Mouse (Mus musculus) heart, adult 2 months (tissue): Measurements from ENCODE around the gene Rras2. TPM values are rescaled to one million over a fixed set of nuclear protein-coding genes. Genes with fewer than 3 reads are reported as not detected.

Source experiments
- DNase-seq, 2 experiments: peaks; one replicate each; pipeline ENCODE4 v3.0.0; 2021
- H3K27ac ChIP-seq: fragments of 200-600 bp; 2 replicates; pipeline ENCODE4 v1.8.1; 2022
- H3K27me3 ChIP-seq: fragments of 200-500 bp; 2 replicates; pipeline ENCODE4 v1.6.1; 2012; ENCODE audit warnings: mild to moderate bottlenecking, low read length, inconsistent platforms, mixed read lengths; ENCODE audit not compliant: control insufficient read depth, insufficient read depth
- H3K36me3 ChIP-seq: fragments of 200-500 bp; 2 replicates; pipeline ENCODE4 v1.6.1; 2012; ENCODE audit warnings: low read length, inconsistent platforms; ENCODE audit not compliant: control insufficient read depth, insufficient read depth
- H3K4me1 ChIP-seq: fragments of 200-500 bp; 2 replicates; pipeline ENCODE4 v1.6.1; 2011; ENCODE audit warnings: low read length; ENCODE audit not compliant: control insufficient read depth, insufficient read depth
- H3K4me3 ChIP-seq: fragments of 200-600 bp; 2 replicates; pipeline ENCODE4 v1.8.1; 2022
- H3K79me2 ChIP-seq: fragments of 200-500 bp; replicated peaks from 2 replicates; pipeline ENCODE4 v1.6.1; 2012; ENCODE audit warnings: mild to moderate bottlenecking, inconsistent platforms, low read length, moderate library complexity, mixed read lengths; ENCODE audit not compliant: control insufficient read depth, insufficient read depth
- H3K9ac ChIP-seq: fragments of 200-500 bp; 2 replicates; pipeline ENCODE4 v1.6.1; 2012; ENCODE audit warnings: low read depth, mild to moderate bottlenecking, control low read depth, inconsistent platforms, low read length, mixed read lengths
- CTCF ChIP-seq: fragments of 200-600 bp; IDR thresholded peaks from 2 replicates; pipeline ENCODE4 v1.8.1; 2022; ENCODE audit warnings: antibody characterized with exemption, mild to moderate bottlenecking, moderate library complexity
- EP300 ChIP-seq: fragments of 200-500 bp; IDR thresholded peaks from 2 replicates; pipeline ENCODE4 v1.6.1; 2011; ENCODE audit warnings: low read depth, low read length, control low read depth; ENCODE audit not compliant: insufficient read depth
- POLR2A ChIP-seq: fragments of 200-500 bp; IDR thresholded peaks from 2 replicates; pipeline ENCODE4 v1.6.1; 2011; ENCODE audit warnings: mild to moderate bottlenecking, low read depth, low read length, control low read depth; ENCODE audit not compliant: insufficient read depth
- WGBS: fragments of 180-500 bp; shearing (Covaris S2); methylation state at CpG from one replicate; pipeline ENCODE4 v1.1.7; 2018; 5-methylcytosine and 5-hydroxymethylcytosine counted together
- intact Hi-C: fragments of 180-260 bp; cut with DNase I; formaldehyde crosslinking; loops from one replicate; pipeline ENCODE4 v1.15.1; 2025
- polyA plus RNA-seq: library from polyadenylated mRNA; depleted of rRNA; stranded (reverse); fragments of >200 nt; gene quantifications from 2 replicates; pipeline ENCODE4 v1.2.3, GENCODE M21; 2012
- total RNA-seq, 2 experiments: library from RNA; stranded (reverse); gene quantifications; 2 replicates each; pipeline ENCODE4 v1.2.3; 2021

The Rras2 gene
- total and polyA plus RNA-seq, 3 experiments = 17.5 to 52.0 (median 48.5) TPM

DNA sequence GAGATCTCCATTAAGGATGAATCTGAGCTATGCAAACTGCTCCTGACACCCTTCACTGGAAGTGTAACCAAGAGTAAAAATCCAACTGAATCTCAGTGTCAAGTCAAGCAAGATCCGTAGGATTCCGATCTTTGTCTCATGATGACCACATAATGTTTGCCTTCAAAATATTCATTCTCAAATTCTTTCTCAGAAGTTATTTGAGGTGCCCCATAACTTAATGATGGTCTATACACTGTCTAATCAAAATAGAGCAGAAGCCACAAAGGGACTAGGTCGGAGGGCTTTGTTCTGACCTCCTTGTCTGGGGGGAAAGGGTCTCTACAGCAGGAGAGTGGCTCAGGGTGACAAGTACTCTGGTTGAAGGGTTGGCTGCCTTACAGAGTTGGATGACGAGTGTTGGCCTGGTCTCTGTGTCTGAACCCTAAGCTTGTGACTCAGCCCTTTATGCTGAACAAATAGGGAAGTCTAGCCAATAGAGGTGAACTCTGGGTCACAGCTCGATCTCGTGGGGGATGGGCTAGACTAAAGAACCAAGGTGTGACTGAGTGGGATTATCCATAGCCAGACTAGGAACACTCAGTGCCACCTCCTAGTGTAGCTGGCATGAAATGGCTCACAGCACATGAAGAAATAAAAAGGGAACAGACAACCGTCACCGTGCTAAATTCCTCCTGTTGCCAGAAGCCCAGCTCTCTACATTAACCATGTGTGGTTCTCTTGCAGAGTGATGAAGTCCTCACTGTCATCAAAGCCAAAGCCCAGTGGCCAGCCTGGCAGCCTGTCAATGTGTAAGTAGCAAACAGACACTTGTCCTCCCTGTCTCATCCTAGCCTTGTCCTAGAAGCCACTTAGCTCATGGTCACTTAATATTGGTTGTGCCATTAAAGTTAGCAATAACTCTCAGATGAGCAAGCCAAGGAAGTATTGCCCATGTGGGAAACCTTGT is 101.3 kb downstream of the Rras2 start:
- Histone ChIP-seq H3K27ac (no peak overlapping the region), H3K9ac (no peak overlapping the region), H3K36me3 (no peaks in the 10 kb centered on the region), H3K27me3 (no peaks in the 10 kb centered on the region), H3K79me2 (no peaks in the 10 kb centered on the region), H3K4me1 (peaks cover 4% of the 10 kb centered on the region; the same call in 1 of the 2 replicates), H3K4me3 (no peak overlapping the region)
- intact Hi-C loops = no loop called here
- DNase-seq = peak in 1 of 2 experiments; percentile 27
- WGBS = 57% methylated on average over 8 of the region's 8 CpGs
- TF ChIP-seq CTCF (no peak), POLR2A (no peak), EP300 (no peak)

DNA sequence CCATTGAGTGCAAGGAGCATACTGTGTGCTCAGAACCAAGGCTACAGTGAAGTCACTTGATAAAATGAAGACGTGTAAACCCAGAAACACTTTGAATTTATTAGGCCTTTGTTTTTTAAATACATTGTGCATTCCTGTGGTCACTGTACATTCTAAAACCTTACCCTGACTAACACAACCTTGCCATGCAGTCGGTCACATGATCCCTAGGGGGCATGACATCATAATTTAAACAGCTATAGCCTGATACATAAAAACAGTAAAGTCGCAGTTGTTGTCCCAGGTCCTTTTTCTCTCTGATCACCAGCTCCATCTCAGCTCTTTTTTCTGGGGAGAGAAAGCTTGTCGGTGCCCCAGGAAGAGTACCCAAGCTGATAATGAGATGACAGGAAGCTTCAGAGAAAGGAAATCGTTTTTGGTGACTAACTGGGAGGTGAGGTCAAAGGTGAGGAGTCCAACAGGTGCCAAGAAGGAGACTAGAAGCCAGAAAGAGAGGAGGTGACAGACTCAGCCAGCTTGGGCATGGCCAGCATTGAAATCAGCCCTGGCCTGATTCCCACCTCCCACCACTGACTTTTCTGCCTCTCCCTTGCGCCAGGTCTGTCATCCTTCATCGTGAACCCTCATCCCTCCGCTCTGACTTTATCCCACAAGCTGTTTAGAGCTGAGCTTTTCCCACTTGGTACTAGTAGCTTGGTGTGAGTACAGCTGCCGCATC is 105.7 kb downstream of the Rras2 start:
- Histone ChIP-seq H3K36me3 (no peaks in the 10 kb centered on the region), H3K4me3 (no peak overlapping the region), H3K27me3 (no peaks in the 10 kb centered on the region), H3K4me1 (peaks cover 3% of the 10 kb centered on the region; the same call in 1 of the 2 replicates), H3K27ac (no peak overlapping the region), H3K79me2 (no peaks in the 10 kb centered on the region), H3K9ac (no peak overlapping the region)
- intact Hi-C loops = no loop called here
- DNase-seq = no peak
- 60% methylated on average over 9 of the region's 9 CpGs for WGBS
- TF ChIP-seq EP300 (no peak), CTCF (no peak), POLR2A (no peak)

- Histone ChIP-seq H3K4me1 (peaks cover 5% of the 10 kb centered on the region), H3K4me3 (no peak overlapping the region), H3K27me3 (no peaks in the 10 kb centered on the region), H3K9ac (no peak overlapping the region), H3K79me2 (no peaks in the 10 kb centered on the region), H3K36me3 (no peaks in the 10 kb centered on the region), H3K27ac (no peak overlapping the region)
- DNase-seq = peak; percentile 21 to 37
- TF ChIP-seq CTCF (peak; percentile 66), POLR2A (no peak)
- WGBS = 75% methylated on average over 5 of the region's 5 CpGs
- intact Hi-C loops = loop anchor here (5.0 kb wide), 1 partner anchor 235 kb away; no protein-coding TSS in a partner anchor
Observed at GRCm38 (mm10) chr7:114007565-114007964, 110.0 kb downstream of the Rras2 start.

- H3K4me1 ChIP-seq = peaks cover 5% of the 10 kb centered on the region
- intact Hi-C loops = loop anchor here (5.0 kb wide), 1 partner anchor 234 kb away; no protein-coding TSS in a partner anchor
- TF ChIP-seq POLR2A = no peak
- TF ChIP-seq CTCF = no peak
- no peak for TF ChIP-seq EP300
- no peak overlapping the region for H3K9ac ChIP-seq
- no peak overlapping the region for H3K27ac ChIP-seq
- no peaks in the 10 kb centered on the region for H3K27me3 ChIP-seq
- H3K79me2 ChIP-seq = no peaks in the 10 kb centered on the region
- 47% methylated on average over 8 of the region's 8 CpGs for WGBS
- no peaks in the 10 kb centered on the region for H3K36me3 ChIP-seq
- no peak overlapping the region for H3K4me3 ChIP-seq
- peak in 1 of 2 experiments; percentile 24 for DNase-seq
Observed at GRCm38 (mm10) chr7:114006456-114006855, 111.1 kb downstream of the Rras2 start.

DNA sequence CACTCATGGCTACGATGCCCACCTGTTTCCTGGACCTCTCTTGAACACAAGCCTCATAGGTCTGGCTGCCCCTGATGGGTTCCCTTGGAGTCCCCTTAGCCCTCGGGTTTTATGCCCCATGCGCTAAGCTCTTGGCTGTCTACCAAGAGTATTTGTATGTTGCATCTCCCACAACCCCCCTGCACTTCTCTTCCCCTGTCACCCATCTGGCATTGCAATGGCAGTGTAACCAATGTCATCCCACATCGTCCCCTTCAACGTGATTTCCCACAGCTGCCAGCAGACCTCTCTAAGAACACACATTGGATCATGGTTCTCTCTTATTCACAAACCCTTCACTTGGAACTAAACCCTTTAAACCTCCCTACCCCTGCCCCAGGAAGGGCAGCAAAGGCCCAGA is 112.1 kb downstream of the Rras2 start:
- H3K27me3 ChIP-seq = no peaks in the 10 kb centered on the region
- no peak overlapping the region for H3K9ac ChIP-seq
- H3K36me3 ChIP-seq = no peaks in the 10 kb centered on the region

More for the DNA sequence above, 112.1 kb downstream of the Rras2 start:
- WGBS = 80% methylated on average over 5 of the region's 5 CpGs
- H3K4me3 ChIP-seq = no peak overlapping the region
- H3K79me2 ChIP-seq = no peaks in the 10 kb centered on the region
- peaks cover 5% of the 10 kb centered on the region for H3K4me1 ChIP-seq
- TF ChIP-seq POLR2A = no peak
- no peak for TF ChIP-seq EP300
- TF ChIP-seq CTCF = no peak
- intact Hi-C loops = loop anchor here (5.0 kb wide), 1 partner anchor 233 kb away; no protein-coding TSS in a partner anchor
- no peak for DNase-seq
- H3K27ac ChIP-seq = no peak overlapping the region
